Mouse (Mus musculus) kidney, postnatal 4 days (tissue): ENCODE measurements around the gene 9530077C05Rik.
"Not testable (repeated sequence)": the region's sequence is repeated elsewhere in the genome, so short reads cannot be mapped to it uniquely, and the experiment has no call there.

ENCODE experiments used
- DNase-seq, 2 experiments: peaks; one replicate each; pipeline ENCODE4 v3.0.0; 2021; ENCODE audit warnings: mixed read lengths in 2 of 2

9530077C05Rik gene

GRCm38 (mm10) chr9:22411002-22411857, at the start of gene 9530077C05Rik:
9530077C05Rik (plus strand) TSS chr9:22411513.
- peak; percentile 97 for DNase-seq

- no peak for DNase-seq
Observed at GRCm38 (mm10) chr9:22366221-22366620, 45.1 kb upstream of the 9530077C05Rik start.

GRCm38 (mm10) chr9:22366621-22367020, 44.7 kb upstream of the 9530077C05Rik start:
- no peak for DNase-seq

- DNase-seq = no peak
Observed at GRCm38 (mm10) chr9:22368030-22368429, 43.3 kb upstream of the 9530077C05Rik start.

GRCm38 (mm10) chr9:22372760-22373159, 38.6 kb upstream of the 9530077C05Rik start:
- DNase-seq = peak; percentile 38 to 53

- DNase-seq = no peak
Observed at GRCm38 (mm10) chr9:22376086-22376485, 35.2 kb upstream of the 9530077C05Rik start.

GRCm38 (mm10) chr9:22385890-22386289, 25.4 kb upstream of the 9530077C05Rik start:
- no peak for DNase-seq

GRCm38 (mm10) chr9:22387901-22388300, 23.4 kb upstream of the 9530077C05Rik start:
- DNase-seq = no peak

- DNase-seq = peak in 1 of 2 experiments; percentile 72
Observed at GRCm38 (mm10) chr9:22388401-22388980, 22.8 kb upstream of the 9530077C05Rik start.

GRCm38 (mm10) chr9:22389021-22389476, 22.3 kb upstream of the 9530077C05Rik start, which contains the start of gene Anln:
Anln (minus strand) TSS chr9:22389188.
- peak; percentile 98 for DNase-seq

GRCm38 (mm10) chr9:22389736-22390245, 21.5 kb upstream of the 9530077C05Rik start:
- DNase-seq = no peak

- DNase-seq = no peak
Observed at GRCm38 (mm10) chr9:22390390-22390789, 20.9 kb upstream of the 9530077C05Rik start.

GRCm38 (mm10) chr9:22394725-22395124, 16.6 kb upstream of the 9530077C05Rik start:
- no peak for DNase-seq

GRCm38 (mm10) chr9:22399021-22399420, 12.3 kb upstream of the 9530077C05Rik start:
- DNase-seq = peak; percentile 16 to 17

- no peak for DNase-seq
Observed at GRCm38 (mm10) chr9:22402001-22402400, 9.3 kb upstream of the 9530077C05Rik start.

- peak in 1 of 2 experiments; percentile 19 for DNase-seq
Observed at GRCm38 (mm10) chr9:22402976-22403375, 8.3 kb upstream of the 9530077C05Rik start.

GRCm38 (mm10) chr9:22403501-22403900, 7.8 kb upstream of the 9530077C05Rik start:
- not testable (repeated sequence) for DNase-seq

- no peak for DNase-seq
Observed at GRCm38 (mm10) chr9:22405414-22405813, 5.9 kb upstream of the 9530077C05Rik start.

- DNase-seq = not testable (repeated sequence)
Observed at GRCm38 (mm10) chr9:22407633-22408032, 3.7 kb upstream of the 9530077C05Rik start.

- DNase-seq = not testable (repeated sequence)
Observed at GRCm38 (mm10) chr9:22408344-22408743, 3.0 kb upstream of the 9530077C05Rik start.

- no peak for DNase-seq
Observed at GRCm38 (mm10) chr9:22409501-22409900, 1.8 kb upstream of the 9530077C05Rik start.

- DNase-seq = no peak
Observed at GRCm38 (mm10) chr9:22416187-22416586, 4.9 kb downstream of the 9530077C05Rik start.

- DNase-seq = no peak
Observed at GRCm38 (mm10) chr9:22417547-22417946, 6.2 kb downstream of the 9530077C05Rik start.

- DNase-seq = no peak
Observed at GRCm38 (mm10) chr9:22419877-22420276, 8.6 kb downstream of the 9530077C05Rik start.
